8 mouse cellular contexts compared by ENCODE assay signal in the genomic region with DNA sequence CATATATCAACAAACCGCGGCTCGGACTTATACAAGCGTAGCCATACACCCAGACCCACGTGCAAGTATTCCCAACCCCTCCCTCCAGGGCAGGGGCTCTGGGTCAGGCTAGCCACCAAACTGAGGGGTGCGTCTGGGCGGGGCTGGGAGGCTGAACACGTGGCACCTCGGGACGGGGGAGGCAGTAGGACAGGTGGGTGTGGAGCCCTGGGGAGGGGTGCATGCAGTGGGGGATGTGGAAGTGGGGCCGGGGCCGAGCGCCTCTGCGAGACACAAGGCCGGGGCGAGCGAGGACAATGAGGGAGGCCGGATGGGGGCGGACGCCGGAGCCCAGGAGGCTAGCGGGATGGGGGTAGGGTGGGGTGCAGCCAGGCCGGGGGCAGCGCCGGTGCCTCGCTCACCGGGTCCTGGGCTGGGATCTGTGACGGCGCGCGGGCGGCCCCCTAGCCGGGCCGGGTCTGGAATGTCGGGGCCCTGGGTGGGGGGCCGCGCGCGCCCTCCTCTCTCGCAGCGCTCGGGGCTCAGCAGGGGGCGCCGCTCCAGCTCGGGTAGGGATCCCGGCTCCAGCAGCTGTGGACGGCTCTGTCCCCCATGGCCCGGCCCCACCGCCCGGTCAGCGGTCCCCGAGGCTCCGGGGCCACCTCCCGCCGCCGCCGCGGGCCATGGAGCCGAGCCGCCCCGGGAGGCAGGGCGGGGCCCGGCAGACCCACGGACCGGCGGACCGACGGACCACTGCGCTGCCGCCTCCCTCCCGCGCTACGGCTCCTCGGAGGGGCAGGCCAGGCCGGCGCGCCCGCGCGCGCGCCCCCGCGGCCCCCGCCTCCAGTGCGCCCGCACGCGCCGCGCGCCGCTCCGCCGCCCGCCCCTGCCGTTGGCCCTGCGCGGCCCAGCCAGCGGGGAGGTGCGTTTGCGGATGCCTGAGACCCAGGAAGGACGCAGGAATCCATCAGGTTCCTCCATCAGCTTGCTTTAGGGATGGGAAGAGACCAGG. TPM values are rescaled to one million over a fixed set of nuclear protein-coding genes. Genes with fewer than 3 reads are reported as not detected.
DNase-seq lines count a peak whose midpoint lies in the region; ATAC-seq lines count a peak whose summit lies in the region.

B4galt2 (minus strand) TSS at position 787 of the 991 bp plus-strand sequence.

- under 1% methylated on average over 97 of the region's 103 CpGs for WGBS in kidney, embryonic 14.5 days
- 0% methylated on average over 55 of the region's 103 CpGs for WGBS in neural tube, embryonic 14.5 days

- 0 out of 2 replicates have a peak within 1 kb of the TSS, but pooled peaks have one; percentile 30 for H3K27ac ChIP-seq in kidney, embryonic 14.5 days (ENCODE audit: low read depth, low read length)
- peak within 1 kb of the TSS; percentile 74 for H3K27ac ChIP-seq in neural tube, embryonic 14.5 days (ENCODE audit: low read depth, low read length)

- peak within 1 kb of the TSS; percentile 75 for H3K4me3 ChIP-seq in kidney, embryonic 14.5 days (ENCODE audit: low read length)
- H3K4me3 ChIP-seq in neural tube, embryonic 14.5 days (ENCODE audit: low read depth, low read length): peak within 1 kb of the TSS; percentile 78

- no peaks in the 10 kb centered on the region for H3K9me3 ChIP-seq in kidney, embryonic 14.5 days (ENCODE audit: control insufficient read depth, low read length)
- no peaks in the 10 kb centered on the region for H3K9me3 ChIP-seq in neural tube, embryonic 14.5 days (ENCODE audit: control insufficient read depth, low read length)

- no peaks in the 10 kb centered on the region for H3K27me3 ChIP-seq in kidney, embryonic 14.5 days (ENCODE audit: control insufficient read depth, insufficient read depth, low read length)
- H3K27me3 ChIP-seq in neural tube, embryonic 14.5 days (ENCODE audit: control insufficient read depth, insufficient read depth, low read length): no peaks in the 10 kb centered on the region

- peaks cover 38% of the 10 kb centered on the region for H3K36me3 ChIP-seq in kidney, embryonic 14.5 days (ENCODE audit: control insufficient read depth, insufficient read depth, low read length)
- peaks cover 18% of the 10 kb centered on the region for H3K36me3 ChIP-seq in neural tube, embryonic 14.5 days (ENCODE audit: control insufficient read depth, insufficient read depth, low read length)

- peak within 1 kb of the TSS; percentile 87 for H3K4me2 ChIP-seq in kidney, embryonic 14.5 days (replicated peaks; ENCODE audit: low read depth, low read length)
- H3K4me2 ChIP-seq in neural tube, embryonic 14.5 days (ENCODE audit: low read depth, low read length): peak within 1 kb of the TSS; percentile 82

- peak within 1 kb of the TSS; percentile 89 for H3K9ac ChIP-seq in kidney, embryonic 14.5 days (ENCODE audit: low read depth, low read length)
- H3K9ac ChIP-seq in neural tube, embryonic 14.5 days (replicated peaks; ENCODE audit: low read depth, low read length): peak within 1 kb of the TSS; percentile 93

- ATAC-seq in kidney, embryonic 14.5 days (ENCODE audit: low FRiP score, low TSS enrichment): peak; percentile 51
- peak; percentile 54 for ATAC-seq in neural tube, embryonic 14.5 days (ENCODE audit: low read depth)
- no peak for ATAC-seq in megakaryocyte-erythroid progenitor cell, adult 5-6 weeks (replicated peaks; ENCODE audit: low FRiP score, low TSS enrichment, poor library complexity, severe bottlenecking)

- DNase-seq in 3T3-L1 (ENCODE audit: low read depth, low spot score) (peak; percentile 33), R1 (ENCODE audit: low read depth, low spot score) (peak; percentile 72), liver (peak; percentile 50)
- peak; percentile 87 for DNase-seq in embryo, embryonic 11 days
- peak; percentile 50 to 53 for DNase-seq in heart, adult 18-20 months

- peaks cover 23% of the 10 kb centered on the region; the same call in 1 of the 2 replicates for H3K4me1 ChIP-seq in kidney, embryonic 14.5 days (ENCODE audit: control insufficient read depth, insufficient read depth, low read length)
- peaks cover 30% of the 10 kb centered on the region for H3K4me1 ChIP-seq in neural tube, embryonic 14.5 days (ENCODE audit: control insufficient read depth, insufficient read depth, low read length)

RNA-seq across cellular contexts. Expression of gene B4galt2, which starts in this region (rescaled TPM):
- total RNA-seq in heart, adult 18-20 months (2021): 1 to 10 TPM; 4.0 to 4.4 TPM
- polyA plus RNA-seq in kidney, embryonic 14.5 days (2014; fragmentation: Nextera tagmentation; extraction: Ambion mirVana): 30.9 and 31.5 TPM in 2 replicates
- 68.7 and 73.6 TPM in 2 replicates for polyA plus RNA-seq in neural tube, embryonic 14.5 days (2014; fragmentation: Nextera tagmentation; extraction: Ambion mirVana)
- total RNA-seq in megakaryocyte-erythroid progenitor cell, adult 5-6 weeks (2014; fragmentation: Nextera tagmentation): not detected in 2 replicates
- 2.8 TPM in 1 of 2 replicates, not detected in the other for total RNA-seq in megakaryocyte-erythroid progenitor cell, adult 5-6 weeks (2017)

Comparison
In these comparisons a context has a peak if more than half of its experiments do, and no peak if none do; other contexts are left out.
1. DNase-seq: peak in every context shown above with its lines; median percentile 87 in embryo, embryonic 11 days; 72 in R1; 52 in heart, adult 18-20 months; 50 in liver; 33 in 3T3-L1.